7 mouse cellular contexts compared by ENCODE assay signal in the genomic region with DNA sequence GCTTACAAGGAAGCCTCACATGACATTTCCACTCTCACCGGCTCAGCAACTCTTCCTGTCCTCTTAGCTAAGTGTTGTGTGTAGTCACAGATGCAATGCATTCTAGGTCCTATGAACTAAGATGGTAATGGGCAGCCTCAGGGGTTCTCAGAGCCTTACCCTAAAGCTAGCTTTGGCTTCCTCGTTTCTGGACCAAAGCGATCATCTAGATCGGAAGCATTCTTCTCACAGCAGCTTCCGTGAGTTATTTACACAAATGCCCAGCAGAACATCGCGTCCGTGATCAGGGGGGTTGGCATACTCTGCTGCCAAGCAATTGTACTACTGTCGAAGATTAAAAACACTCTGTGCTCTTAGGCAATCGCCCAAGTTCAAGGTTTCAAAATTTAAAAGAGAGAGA. TPM values are rescaled to one million over a fixed set of nuclear protein-coding genes. Genes with fewer than 3 reads are reported as not detected.
A peak's percentile ranks its signal among the peaks of the same experiment; 100 is the strongest.
DNase-seq lines count a peak whose midpoint lies in the region; ATAC-seq and TF ChIP-seq lines count a peak whose summit lies in the region.

No protein-coding gene starts in this region.

- 0 out of 2 replicates have a peak, but pooled peaks cover 5% of the 10 kb centered on the region for H3K9me3 ChIP-seq in E14TG2a.4 (ENCODE audit: low read length)
- H3K9me3 ChIP-seq in intestine, embryonic 14.5 days (ENCODE audit: control insufficient read depth, low read length) = no peaks in the 10 kb centered on the region
- H3K9me3 ChIP-seq in lung, embryonic 15.5 days = no peaks in the 10 kb centered on the region

- peak overlapping the region; percentile 48; the same call in 1 of the 2 replicates for H3K9ac ChIP-seq in intestine, embryonic 14.5 days (ENCODE audit: low read length)
- H3K9ac ChIP-seq in lung, embryonic 15.5 days = no peak overlapping the region

- peaks cover 37% of the 10 kb centered on the region for H3K4me1 ChIP-seq in E14TG2a.4 (replicated peaks; ENCODE audit: low read depth, low read length)
- H3K4me1 ChIP-seq in intestine, embryonic 14.5 days (replicated peaks; ENCODE audit: control insufficient read depth, insufficient read depth, low read length) = no peaks in the 10 kb centered on the region
- peaks cover 7% of the 10 kb centered on the region for H3K4me1 ChIP-seq in lung, embryonic 15.5 days

- peak overlapping the region; percentile 78 for H3K4me2 ChIP-seq in intestine, embryonic 14.5 days (ENCODE audit: low read length)
- H3K4me2 ChIP-seq in lung, embryonic 15.5 days = peak overlapping the region; percentile 92

- DNase-seq in 416B (ENCODE audit: low read depth) = peak; percentile 71
- DNase-seq in gastrocnemius, adult 8-10 months (ENCODE audit: low spot score in 2 of 2) = peak; percentile 29 to 40
- no peak for DNase-seq in intestine, embryonic 14.5 days (ENCODE audit: low spot score)
- DNase-seq in skeletal muscle tissue, adult 2 months (ENCODE audit: low read depth, low spot score) = peak; percentile 81
- DNase-seq in thymus, postnatal 10 days (ENCODE audit: low spot score in 2 of 2) = no peak

- no peaks in the 10 kb centered on the region for H3K36me3 ChIP-seq in E14TG2a.4 (ENCODE audit: insufficient read depth, low read length)
- no peaks in the 10 kb centered on the region for H3K36me3 ChIP-seq in intestine, embryonic 14.5 days (ENCODE audit: control insufficient read depth, insufficient read depth, low read length)
- H3K36me3 ChIP-seq in lung, embryonic 15.5 days = no peaks in the 10 kb centered on the region

- no peak overlapping the region for H3K27ac ChIP-seq in intestine, embryonic 14.5 days (ENCODE audit: low read depth)
- H3K27ac ChIP-seq in lung, embryonic 15.5 days = no peak overlapping the region

- ATAC-seq in intestine, embryonic 14.5 days (replicated peaks; ENCODE audit: low FRiP score, low TSS enrichment, low read depth) = no peak
- ATAC-seq in lung, embryonic 15.5 days (ENCODE audit: borderline replicate concordance, extremely low read depth, low FRiP score, low TSS enrichment) = no peak

- peaks cover 3% of the 10 kb centered on the region; the same call in 1 of the 2 replicates for H3K27me3 ChIP-seq in E14TG2a.4 (ENCODE audit: insufficient read depth, low read length)
- H3K27me3 ChIP-seq in intestine, embryonic 14.5 days (replicated peaks; ENCODE audit: control insufficient read depth, insufficient read depth, low read length) = no peaks in the 10 kb centered on the region
- no peaks in the 10 kb centered on the region for H3K27me3 ChIP-seq in lung, embryonic 15.5 days

- 18% methylated on average over 10 of the region's 10 CpGs for WGBS in intestine, embryonic 14.5 days
- WGBS in lung, embryonic 15.5 days = 7% methylated on average over 10 of the region's 10 CpGs

- TF ChIP-seq CTCF in E14TG2a.4 (conservative IDR thresholded peaks at IDR 0.05; ENCODE audit: low read length) = no peak

- H3K4me3 ChIP-seq in E14TG2a.4 (replicated peaks; ENCODE audit: low read length) = peak overlapping the region; percentile 76
- H3K4me3 ChIP-seq in intestine, embryonic 14.5 days (ENCODE audit: low read depth, low read length) = peak overlapping the region; percentile 51; the same call in 1 of the 2 replicates
- H3K4me3 ChIP-seq in lung, embryonic 15.5 days = peak overlapping the region; percentile 52

RNA-seq across cellular contexts. Expression of gene Pfkfb3, which starts 19.1 kb away (rescaled TPM):
- 100 to 1,000 TPM; 202 to 429 (median 324) TPM for total RNA-seq in gastrocnemius, adult 8-10 months (2022)
- polyA plus RNA-seq in intestine, embryonic 14.5 days (2014; fragmentation: Nextera tagmentation; extraction: Ambion mirVana) = 14.8 and 18.9 TPM in 2 replicates
- polyA plus RNA-seq in lung, embryonic 15.5 days (2015; fragmentation: Nextera tagmentation; extraction: Ambion mirVana) = 22.0 and 25.4 TPM in 2 replicates

Comparison
In these comparisons a context has a peak if more than half of its experiments do, and no peak if none do; other contexts are left out.
1. DNase-seq: peak in 416B (single experiment), gastrocnemius, adult 8-10 months (2 of 2) and skeletal muscle tissue, adult 2 months (single experiment); none in intestine, embryonic 14.5 days (single experiment) and thymus, postnatal 10 days (0 of 2).
2. Peak in every context shown above with its lines, with median percentiles within 50 percentile points of each other: H3K4me3 ChIP-seq.